Mouse (Mus musculus): Measurements from ENCODE around the gene Gm33543.

Gm33543 gene

DNA sequence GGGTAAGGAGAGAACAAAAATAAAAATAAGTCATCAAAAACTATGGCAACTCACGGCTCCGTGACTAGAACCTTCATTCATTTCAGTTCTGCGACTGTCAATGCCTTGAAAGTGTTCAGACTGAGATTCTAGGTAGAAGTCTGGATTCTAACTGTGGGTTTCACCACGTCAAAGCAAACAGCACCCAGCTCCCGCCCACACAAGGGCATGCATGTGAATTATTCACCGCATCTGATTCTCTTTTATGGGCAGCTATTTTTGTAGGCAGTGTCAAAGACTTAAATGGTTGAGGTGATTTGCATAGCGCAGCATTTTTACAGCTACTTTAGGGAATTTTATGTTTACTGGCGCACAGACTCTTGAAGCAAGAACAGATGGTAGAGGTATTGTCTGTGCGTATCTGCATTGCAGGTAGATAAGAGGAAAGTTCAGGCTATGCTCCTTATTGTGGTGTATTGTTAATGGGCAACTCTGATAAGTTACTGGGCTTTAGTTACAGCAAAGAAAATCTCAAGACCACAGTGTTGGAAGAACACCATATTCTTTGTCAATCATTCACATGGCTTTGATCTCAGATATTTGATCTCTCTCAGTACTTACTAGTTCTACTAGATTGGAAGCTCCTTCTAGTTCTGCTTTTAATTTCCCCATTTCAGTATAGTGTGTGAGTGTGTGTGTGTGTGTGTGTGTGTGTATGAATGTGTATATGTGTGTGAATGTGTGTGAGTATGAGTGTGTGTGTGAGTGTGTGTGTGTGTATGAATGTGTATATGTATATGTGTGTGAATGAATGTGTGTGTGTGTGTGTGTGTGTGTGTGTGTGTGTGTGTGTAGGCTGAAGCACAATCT is at the start of gene Gm33543:
Gm33543 (minus strand) TSS at position 142 of the 849 bp plus-strand sequence.
- DNase-seq (ENCODE audit: low spot score in 2 of 2): no peak

DNA sequence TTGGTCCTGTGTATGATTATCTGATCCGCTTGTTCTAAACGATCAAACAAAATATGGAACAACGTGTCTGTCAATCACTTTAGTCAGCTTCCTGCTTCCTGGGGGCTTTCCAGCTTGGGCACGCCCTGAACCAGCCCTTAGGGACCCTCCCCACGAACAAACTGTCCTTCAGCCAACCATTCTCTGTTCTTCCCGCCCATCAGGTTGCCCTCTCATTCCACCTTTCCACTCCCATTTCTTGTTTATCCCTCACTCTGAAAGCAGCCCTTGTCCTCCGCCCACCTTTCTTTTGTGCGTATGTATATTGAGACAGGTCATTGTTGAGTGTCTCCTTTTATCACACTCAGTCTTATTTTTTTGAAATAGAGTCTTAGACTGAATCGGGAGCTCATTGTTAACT is 49.4 kb upstream of the Gm33543 start:
- no peak for DNase-seq (ENCODE audit: low spot score in 2 of 2)

DNA sequence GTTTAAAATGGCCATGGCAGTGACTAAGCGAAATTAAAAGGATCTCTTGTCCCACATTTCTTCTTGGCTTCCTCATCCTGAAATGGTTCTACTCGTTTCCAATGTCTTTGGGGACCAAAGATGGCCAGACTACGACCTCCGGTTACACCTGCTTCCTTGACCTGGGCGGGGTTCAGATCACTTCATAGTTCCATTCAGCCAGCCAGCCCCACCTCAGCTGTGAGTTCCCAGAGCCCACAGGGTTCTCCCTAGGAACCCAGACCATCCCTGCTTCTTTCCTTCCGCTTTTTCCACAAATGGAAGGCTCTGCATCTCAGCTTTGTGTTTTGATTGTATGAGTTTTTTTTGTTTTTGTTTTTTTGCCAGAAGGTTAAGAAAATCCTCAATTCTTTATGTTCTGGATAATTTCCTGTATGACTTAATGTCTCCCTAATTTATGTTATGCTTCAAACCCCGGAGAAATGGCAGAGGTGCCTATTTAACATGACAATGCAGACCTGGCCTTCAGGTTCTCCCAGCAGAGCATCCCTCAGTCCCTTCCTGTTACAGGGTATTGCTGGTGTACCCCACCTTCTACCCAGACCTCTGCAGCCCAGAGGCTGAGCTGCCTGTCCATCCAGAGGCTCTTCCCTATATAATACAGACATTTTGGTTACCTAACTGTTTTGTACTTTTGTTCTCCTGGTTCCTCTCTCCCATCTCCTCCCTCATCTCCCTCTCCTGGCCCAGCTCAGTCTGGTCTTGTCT is 48.7 kb upstream of the Gm33543 start:
- no peak for DNase-seq (ENCODE audit: low spot score in 2 of 2)

DNA sequence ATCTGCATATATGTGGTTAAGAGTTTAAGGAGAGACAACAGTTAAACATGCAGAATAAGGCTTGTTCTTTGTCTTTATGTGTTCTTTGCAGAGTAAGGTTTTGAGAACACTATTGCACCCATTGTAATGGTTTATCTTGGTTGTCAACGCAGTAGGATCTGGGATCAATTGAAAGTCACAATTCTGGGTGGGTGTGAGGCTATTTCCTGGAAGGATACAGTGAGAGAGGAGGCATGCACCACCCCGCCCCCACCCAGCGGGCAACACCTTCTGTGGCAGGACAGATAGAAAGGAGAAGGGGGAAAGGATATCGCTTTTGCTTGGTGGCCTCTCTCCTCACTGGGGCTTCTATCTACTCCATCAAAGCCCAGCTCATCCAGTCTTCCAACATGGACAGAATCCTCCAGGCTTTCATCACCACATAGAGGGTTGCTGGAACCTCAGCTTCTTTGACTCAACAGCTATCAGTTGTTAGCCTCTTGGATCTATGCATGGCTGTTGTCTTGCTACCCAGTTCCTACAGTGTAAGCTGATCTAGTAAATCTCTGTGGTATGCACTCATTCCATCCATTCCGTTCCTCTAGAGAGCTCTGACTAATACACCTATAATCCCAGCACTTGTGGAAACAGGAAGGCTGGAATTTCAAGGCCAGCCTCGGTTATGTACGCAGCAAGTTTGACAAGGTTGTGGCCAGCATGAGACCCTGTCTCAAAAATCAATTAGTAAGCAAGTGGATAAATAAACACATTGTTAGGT is 41.2 kb upstream of the Gm33543 start:
- DNase-seq (ENCODE audit: low spot score in 2 of 2): no peak

DNA sequence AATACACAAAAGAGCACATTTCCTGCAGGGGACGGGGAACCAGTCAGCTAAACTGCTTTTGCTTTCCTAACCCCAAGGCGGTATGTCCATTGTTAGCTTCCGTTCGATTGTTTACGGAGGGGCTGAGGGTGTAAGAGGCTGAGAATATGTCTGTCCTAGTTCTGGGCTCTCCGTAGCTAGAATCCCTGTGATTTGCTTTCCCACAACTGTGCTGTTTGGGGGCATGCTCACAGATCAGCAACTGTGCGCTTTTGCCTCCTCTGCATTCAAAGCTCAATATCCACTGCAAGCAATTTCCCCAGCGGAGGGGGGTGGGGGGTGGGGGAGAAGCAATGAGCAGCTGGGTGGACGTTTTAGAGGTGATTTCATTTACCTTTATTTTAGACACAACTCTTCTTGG is 39.3 kb upstream of the Gm33543 start:
- DNase-seq (ENCODE audit: low spot score in 2 of 2): no peak

DNA sequence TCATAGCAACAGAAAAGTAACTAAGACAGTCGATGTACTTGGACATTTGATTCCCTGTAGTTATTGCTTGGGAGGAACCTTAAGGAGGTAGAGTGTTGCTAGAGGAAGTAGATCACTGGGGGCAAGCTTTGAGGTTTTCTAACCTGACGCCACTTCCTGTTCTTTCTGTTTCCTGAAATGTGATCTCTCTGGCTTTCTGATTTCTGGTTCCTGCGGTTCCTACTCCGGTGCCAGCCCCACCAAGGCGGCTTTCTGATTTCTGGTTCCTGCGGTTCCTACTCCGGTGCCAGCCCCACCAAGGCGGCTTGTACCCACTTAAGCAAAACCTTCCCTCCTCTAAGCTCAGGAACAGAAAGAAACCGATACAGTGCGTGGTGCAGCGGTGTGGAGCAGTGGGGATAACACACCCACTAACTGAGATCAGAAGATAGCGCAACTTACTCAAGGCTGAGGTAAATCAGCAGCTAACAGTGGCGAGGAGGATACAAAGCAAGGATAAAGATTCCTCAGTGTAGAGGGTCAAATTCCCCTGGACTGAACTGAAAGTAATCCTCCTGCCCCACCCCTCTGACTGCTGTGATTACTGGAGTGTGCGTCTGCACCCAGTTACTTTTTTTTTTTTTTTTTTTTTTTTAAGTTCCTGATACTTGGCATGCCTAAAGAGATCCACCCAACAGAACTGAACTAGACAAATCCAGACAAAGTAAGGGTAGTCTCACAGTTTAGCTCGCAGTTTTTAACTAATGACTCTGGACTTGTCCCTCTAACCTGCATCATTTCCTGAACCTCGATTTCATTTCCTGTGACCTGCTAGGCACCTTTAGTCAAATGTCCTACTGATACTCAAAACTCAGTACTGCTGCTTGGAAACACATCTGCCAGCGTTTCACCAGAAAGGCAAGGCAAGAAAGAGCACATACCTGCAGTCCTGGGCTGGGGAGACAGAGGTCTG is 37.5 kb upstream of the Gm33543 start:
- no peak for DNase-seq (ENCODE audit: low spot score in 2 of 2)

DNA sequence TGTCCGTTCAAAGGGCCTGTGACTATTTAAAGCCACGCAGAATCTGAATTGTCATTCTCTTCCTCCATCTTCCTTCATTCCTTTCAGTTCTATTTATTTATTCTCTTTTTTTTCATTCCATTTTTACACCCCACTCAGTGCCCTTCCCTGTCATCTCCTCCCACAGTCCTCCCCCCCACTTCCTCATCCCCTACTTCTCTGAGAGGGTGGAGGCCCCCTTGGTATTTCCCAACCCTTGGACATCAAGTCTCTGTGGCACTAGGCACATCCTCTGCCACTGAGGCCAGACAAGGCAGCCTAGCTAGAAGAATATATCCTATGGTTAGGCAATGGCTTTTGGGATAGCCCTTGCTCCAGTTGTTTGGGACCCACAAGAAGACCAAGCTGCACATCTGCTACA is 28.1 kb upstream of the Gm33543 start:
- no peak for DNase-seq (ENCODE audit: low spot score in 2 of 2)

DNA sequence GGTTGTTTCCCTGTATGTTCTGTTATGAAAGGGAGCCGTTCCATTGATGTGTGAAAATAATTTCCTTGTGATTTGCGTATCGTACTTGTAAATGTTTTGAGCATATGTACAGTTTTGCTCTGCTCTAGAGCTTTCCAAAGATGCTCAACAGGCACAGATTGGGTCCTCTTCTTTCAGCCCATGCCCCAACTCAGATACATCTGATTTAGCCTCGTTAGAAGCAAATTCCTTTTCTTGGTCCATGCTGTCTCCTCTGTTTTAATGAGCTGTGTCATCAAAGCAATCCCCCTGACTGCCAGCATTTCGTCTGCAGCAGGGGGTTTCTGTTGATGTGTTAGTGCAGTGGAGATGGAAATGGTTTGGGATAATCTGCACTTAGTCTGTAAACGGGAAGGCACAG is 25.6 kb upstream of the Gm33543 start:
- DNase-seq (ENCODE audit: low spot score in 2 of 2): no peak

DNA sequence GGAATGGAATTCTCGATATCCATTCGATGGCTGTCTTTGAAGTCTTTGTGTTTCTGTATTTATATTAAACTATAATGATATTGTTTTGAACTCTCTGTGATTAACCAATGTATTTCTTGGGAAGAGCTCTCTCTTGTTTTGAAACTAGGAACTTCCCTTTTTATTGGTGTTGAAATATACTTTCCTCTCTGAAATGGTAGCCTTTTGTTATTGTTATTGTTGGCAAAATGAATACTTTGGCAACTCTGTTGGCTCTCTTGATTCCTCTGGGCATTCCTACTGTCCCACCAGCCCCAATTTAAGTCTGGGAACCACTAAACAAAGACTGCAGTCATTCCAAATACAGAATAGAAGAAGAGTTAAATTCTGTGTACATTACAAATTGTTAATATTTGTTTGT is 24.9 kb upstream of the Gm33543 start:
- DNase-seq (ENCODE audit: low spot score in 2 of 2): no peak

DNA sequence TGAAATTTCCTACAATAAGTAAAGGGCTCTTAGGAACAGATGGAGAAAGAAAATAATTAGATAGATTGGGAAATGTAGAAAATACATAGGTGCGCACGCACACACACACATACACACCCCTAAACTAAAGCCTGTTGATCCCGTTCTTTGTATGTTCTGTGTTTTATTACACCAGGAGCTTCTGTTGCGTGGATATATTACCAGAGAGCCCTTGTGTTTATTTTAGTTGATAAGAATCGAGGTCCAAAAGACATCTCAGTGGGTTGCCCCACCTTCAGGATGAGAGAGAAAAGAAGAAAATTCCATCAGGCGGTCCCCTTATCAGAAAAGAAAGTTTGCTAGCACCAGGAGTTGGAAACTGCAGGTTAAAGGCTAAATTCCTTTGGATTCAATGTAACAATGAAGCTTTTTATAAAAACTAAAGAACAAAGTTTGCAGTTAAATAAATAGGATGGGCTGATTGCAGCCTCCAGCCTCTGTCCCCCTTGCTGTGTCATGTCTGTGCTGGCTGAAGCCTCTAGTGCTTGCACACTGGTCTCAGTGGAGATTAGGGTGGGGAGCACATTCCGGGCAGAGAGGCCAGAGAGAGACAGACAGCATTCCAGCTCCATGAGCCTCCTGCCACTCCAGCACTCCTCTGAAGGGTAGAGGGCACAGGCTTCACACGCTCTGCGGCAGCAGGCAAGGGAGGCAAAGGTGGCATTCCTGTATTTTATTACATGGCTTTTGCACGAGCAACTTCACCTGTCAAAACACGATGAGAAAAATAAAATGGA is 21.8 kb upstream of the Gm33543 start:
- no peak for DNase-seq (ENCODE audit: low spot score in 2 of 2)

DNA sequence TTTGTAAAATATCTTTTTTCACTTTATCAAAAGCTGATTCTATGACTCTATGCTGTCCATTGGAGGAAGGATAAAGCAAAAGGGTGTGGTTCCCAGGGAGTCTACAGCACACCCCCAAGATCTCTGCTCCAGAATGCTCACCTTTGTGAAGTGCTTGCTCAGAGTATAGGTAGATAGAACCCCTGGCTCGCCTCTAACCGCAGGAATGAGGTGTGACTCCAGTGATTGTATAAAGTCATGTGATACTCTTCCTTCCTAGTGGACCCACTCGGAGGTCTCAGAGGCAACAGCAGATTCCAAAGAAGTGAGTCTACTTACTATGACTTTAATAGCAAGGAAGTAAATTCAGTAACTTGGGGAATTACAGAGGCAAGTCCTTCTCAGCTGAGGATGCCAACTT is 19.9 kb upstream of the Gm33543 start:
- no peak for DNase-seq (ENCODE audit: low spot score in 2 of 2)

DNA sequence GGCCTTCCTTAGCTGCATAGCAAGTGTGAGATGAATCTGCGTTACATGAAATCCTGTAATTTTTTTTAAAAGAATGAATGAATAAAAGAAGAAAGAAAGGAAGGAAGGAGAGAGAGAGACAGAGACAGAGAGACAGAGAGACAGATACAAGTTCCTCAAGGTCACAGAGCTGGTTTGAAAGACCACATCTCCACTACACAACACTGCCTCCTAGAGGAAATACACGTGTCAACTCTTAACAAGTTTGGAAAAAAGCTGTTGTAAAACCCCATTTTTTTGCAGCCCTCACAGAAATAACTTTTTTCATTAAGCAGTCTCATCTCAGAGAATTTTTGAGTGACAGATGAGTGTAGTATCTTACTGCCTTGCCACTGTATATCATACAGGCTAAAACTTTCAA is 15.4 kb upstream of the Gm33543 start:
- DNase-seq (ENCODE audit: low spot score in 2 of 2): no peak

DNA sequence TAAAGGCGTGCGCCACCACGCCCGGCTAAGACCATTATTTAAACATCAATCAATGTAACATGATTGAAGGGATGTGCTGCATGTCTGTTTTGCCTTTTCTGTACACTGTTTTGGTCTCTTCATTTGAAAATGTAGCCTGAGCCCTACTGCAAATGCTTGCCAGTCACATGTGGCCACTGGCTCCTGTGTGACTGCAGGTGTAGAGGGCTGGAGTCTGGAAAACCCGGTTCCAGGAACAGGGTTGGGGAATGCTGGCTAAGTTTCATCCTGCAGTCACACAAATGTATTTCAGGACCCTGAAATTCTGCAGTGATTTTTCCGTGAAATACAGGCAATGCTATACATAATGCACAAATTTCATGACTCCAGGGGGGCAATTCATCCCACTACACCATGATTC is 12.7 kb upstream of the Gm33543 start:
- no peak for DNase-seq (ENCODE audit: low spot score in 2 of 2)

DNA sequence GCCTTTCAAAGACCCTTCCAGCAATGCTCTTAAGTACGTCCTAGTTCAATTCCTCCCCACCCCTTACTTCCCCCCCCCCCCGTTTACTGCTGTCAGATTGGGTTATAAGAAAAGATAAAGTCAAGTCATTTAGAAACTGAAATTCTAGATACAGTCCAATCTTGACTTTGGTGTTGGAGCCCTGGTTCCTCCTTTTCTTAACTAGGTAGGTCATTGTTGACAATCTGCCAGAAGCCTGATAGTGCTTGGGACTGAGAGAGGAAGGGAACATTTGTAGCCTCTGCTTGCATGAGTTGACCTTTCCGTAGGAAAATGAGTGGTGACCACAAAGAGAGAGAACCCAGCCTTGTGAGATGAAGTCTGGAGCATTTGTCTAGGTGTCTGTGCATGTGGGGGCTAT is 7.8 kb upstream of the Gm33543 start:
- DNase-seq (ENCODE audit: low spot score in 2 of 2): no peak

DNA sequence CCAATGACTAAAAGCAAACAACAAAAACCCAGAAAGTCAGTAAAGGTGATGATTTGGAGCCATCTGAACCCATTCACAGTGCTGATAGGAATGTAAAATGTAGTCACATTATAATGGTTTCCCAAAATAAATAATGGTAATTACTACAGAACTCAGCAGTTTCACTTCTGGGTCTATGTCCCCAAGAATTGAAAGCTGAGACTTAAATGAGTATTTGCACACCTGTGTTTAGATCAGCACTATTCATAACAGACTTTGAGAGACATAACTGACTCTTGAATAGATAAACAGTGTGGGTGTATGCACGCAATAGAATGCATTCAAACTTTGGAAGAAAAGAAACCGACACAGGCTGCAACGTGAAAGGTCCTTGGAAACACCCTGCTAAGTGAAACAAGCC is 4.0 kb upstream of the Gm33543 start:
- DNase-seq (ENCODE audit: low spot score in 2 of 2): no peak

DNA sequence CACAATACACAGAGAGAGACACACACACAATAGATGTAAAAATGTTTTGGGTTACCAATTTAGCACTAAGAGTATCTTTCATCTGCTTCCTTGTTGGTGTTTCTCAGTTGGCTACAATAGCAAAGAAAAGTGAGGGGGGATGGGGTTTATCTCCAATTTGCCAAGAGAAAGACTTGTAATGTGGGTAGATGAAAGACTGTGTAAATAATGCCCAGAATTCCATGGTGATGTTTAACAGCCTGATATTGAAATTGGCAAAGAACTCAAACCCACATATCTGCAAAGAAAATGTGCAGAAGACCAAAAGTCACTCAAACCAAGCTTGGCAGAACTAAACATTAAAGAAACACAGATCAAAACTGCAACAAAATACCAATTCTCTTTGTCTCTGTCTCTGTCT is 3.6 kb upstream of the Gm33543 start:
- DNase-seq (ENCODE audit: low spot score in 2 of 2): no peak

DNA sequence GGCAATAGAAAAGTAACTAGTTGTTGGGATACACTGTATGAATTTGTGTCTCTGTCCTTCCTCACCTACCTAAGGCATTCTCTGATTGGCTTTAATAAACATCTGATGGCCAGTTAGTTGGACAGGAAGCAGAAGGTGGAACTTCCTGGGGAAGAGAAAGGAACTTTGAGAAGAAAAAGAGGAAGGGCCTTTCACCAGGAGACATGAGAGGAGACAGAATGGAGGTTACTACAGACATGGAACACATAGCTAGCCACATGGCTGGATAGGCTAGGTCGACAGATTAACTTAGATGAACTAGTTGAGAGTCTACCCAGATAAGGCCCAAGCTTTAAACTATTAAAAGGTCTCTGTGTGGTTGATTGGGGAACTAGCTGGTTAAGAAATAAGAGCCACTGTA is 1.1 kb upstream of the Gm33543 start:
- DNase-seq (ENCODE audit: low spot score in 2 of 2): no peak

DNA sequence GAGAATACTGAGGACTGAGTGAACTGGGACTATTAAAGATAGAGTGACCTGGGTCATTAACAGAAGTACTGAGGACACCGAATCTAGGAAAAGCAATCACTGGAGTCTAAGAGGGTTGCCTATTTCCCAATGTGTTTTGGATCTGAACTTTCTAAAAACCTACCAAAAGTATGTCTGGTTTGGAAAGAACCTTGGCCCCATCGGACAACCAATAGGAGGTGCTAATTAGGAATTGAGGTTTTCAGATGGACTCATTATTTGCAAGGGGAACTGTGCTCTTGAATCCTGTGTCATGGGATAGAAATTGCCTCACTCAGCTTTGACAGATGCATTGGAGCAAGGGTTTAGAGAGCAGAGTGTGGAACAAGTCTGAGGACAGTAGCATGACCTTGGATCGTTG is 1.5 kb downstream of the Gm33543 start:
- DNase-seq (ENCODE audit: low spot score in 2 of 2): no peak

DNA sequence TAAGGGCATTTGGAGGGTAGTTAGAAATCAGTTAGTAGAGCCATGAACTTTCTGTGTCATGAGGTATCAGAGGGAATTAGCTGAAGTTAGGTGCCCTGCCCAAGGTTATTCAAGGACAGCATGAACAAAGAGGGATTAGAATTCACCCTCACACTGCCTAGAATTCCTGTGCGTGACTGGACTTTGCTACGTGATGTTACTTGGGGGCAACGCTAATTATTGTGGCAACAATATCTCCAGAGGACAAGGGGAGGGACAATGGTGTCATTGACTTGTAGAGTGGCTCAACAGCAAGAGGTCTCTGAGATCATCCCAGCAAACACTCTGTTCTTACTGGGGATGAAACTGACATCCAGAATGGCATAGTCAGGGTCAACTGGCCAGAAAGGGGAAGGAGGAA is 2.9 kb downstream of the Gm33543 start:
- no peak for DNase-seq (ENCODE audit: low spot score in 2 of 2)

DNA sequence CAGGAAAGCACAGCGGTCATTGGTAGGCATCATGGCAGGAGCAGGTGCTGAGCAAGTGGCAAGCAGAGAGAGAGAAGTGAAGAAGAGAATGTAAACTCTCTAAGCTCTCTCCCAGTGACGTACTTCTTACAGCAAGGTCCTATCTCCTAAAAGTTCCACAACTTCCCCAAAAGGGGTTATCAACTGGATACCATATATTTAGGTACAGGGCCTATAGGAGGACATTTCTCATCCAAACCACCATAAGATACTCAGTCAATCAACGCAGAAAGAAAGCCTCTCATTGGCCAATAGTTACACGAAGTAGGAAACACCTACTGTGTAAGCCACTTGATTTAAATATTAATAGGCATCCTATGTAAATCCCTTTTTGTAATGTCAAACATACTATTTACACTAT is 3.7 kb downstream of the Gm33543 start:
- no peak for DNase-seq (ENCODE audit: low spot score in 2 of 2)

Data from cerebellum, postnatal 4 days (tissue).